Mouse (Mus musculus) liver, adult (tissue): Measurements from ENCODE around the gene Iah1.

Experiments used
- GATA4 ChIP-seq: IDR thresholded peaks from 2 replicates; pipeline ENCODE4 v1.6.1; 2014; ENCODE audit warnings: mild to moderate bottlenecking, low read length; ENCODE audit not compliant: insufficient replicate concordance

Iah1 gene

GRCm38 (mm10) chr12:21301932-21302331, 14.3 kb upstream of the Iah1 start:
- TF ChIP-seq GATA4 = no peak

GRCm38 (mm10) chr12:21302361-21302783, 13.8 kb upstream of the Iah1 start:
- TF ChIP-seq GATA4 = no peak

GRCm38 (mm10) chr12:21305741-21306140, 10.4 kb upstream of the Iah1 start:
- no peak for TF ChIP-seq GATA4

- TF ChIP-seq GATA4 = no peak
Observed at GRCm38 (mm10) chr12:21306721-21307120, 9.5 kb upstream of the Iah1 start.

- no peak for TF ChIP-seq GATA4
Observed at GRCm38 (mm10) chr12:21312201-21312600, 4.0 kb upstream of the Iah1 start.

- no peak for TF ChIP-seq GATA4
Observed at GRCm38 (mm10) chr12:21316869-21317265, 678 bp downstream of the Iah1 start.

- TF ChIP-seq GATA4 = no peak
Observed at GRCm38 (mm10) chr12:21318143-21318895, 2.1 kb downstream of the Iah1 start.

- no peak for TF ChIP-seq GATA4
Observed at GRCm38 (mm10) chr12:21320317-21320716, 4.1 kb downstream of the Iah1 start.

- no peak for TF ChIP-seq GATA4
Observed at GRCm38 (mm10) chr12:21321170-21321569, 5.0 kb downstream of the Iah1 start.

- no peak for TF ChIP-seq GATA4
Observed at GRCm38 (mm10) chr12:21322296-21322695, 6.1 kb downstream of the Iah1 start.

- TF ChIP-seq GATA4 = no peak
Observed at GRCm38 (mm10) chr12:21322856-21323255, 6.7 kb downstream of the Iah1 start.

- no peak for TF ChIP-seq GATA4
Observed at GRCm38 (mm10) chr12:21324101-21324500, 7.9 kb downstream of the Iah1 start.

GRCm38 (mm10) chr12:21325266-21325665, 9.1 kb downstream of the Iah1 start:
- TF ChIP-seq GATA4 = no peak

GRCm38 (mm10) chr12:21326325-21326724, 10.1 kb downstream of the Iah1 start:
- TF ChIP-seq GATA4 = no peak

- no peak for TF ChIP-seq GATA4
Observed at GRCm38 (mm10) chr12:21329661-21330400, 13.6 kb downstream of the Iah1 start.

- no peak for TF ChIP-seq GATA4
Observed at GRCm38 (mm10) chr12:21330961-21331576, 14.9 kb downstream of the Iah1 start.
